Mouse (Mus musculus) G1E (cell line): ENCODE data around the gene Vamp3.

ENCODE experiments used
- CTCF ChIP-seq: IDR thresholded peaks from 2 replicates; pipeline ENCODE4 v1.5.1; 2012; ENCODE audit warnings: low read depth, low read length, inconsistent platforms, mixed read lengths
- GATA1 ChIP-seq: IDR thresholded peaks from 2 replicates; pipeline ENCODE4 v1.6.1; 2012; ENCODE audit warnings: borderline replicate concordance, low read length, inconsistent platforms, mixed read lengths
- TAL1 ChIP-seq: conservative IDR thresholded peaks from 2 replicates; pipeline ENCODE4 v1.6.1; 2012; ENCODE audit warnings: low read depth, low read length, inconsistent platforms, mixed read lengths

DNA sequence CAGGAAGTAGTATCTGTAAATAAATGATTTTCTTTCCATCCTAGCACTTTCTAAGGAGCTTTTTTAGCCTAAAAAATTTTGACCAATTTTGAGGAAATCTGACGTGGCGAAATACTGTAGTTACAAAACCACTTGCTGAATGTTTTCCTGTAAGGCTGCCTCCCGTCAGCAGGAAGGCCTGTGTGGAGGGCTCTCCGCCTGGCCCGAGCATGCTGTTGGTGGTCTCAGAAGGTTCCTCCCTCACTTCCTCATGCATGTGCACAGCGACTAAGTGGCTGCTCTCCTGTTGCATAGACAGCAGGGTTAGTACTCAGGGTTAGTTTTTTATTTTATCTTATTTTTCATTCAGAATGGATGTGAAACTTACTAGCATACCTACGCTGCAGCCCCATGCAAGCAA is 13.2 kb upstream of the Vamp3 start:
- TF ChIP-seq CTCF (no peak), GATA1 (no peak), TAL1 (no peak)
